Mouse (Mus musculus): ENCODE results near the gene Cpb2. TPM values are rescaled to one million over a fixed set of nuclear protein-coding genes. Genes with fewer than 3 reads are reported as not detected.

Gene Cpb2
- polyA plus RNA-seq, 1 experiment from 2014 or later: 0.87 TPM

- Histone ChIP-seq H3K27ac (ENCODE audit: poor library complexity, severe bottlenecking) (no peak overlapping the region), H3K4me1 (replicated peaks) (no peaks in the 10 kb centered on the region), H3K27me3 (replicated peaks) (no peaks in the 10 kb centered on the region), H3K4me2 (no peak overlapping the region), H3K36me3 (no peaks in the 10 kb centered on the region), H3K9ac (no peak overlapping the region), H3K4me3 (no peak overlapping the region), H3K9me3 (replicated peaks) (no peaks in the 10 kb centered on the region)
- ATAC-seq (ENCODE audit: insufficient number of reproducible peaks, low FRiP score): no peak
- 74% methylated on average over 5 of the region's 5 CpGs for WGBS
Measured at GRCm38 (mm10) chr14:75219250-75219913, 22.7 kb upstream of the Cpb2 start.

- Histone ChIP-seq H3K27me3 (replicated peaks) (no peaks in the 10 kb centered on the region), H3K36me3 (no peaks in the 10 kb centered on the region; the same call in 1 of the 2 replicates), H3K4me1 (replicated peaks) (no peaks in the 10 kb centered on the region), H3K9ac (no peak overlapping the region), H3K27ac (ENCODE audit: poor library complexity, severe bottlenecking) (no peak overlapping the region), H3K4me2 (no peak overlapping the region), H3K4me3 (no peak overlapping the region), H3K9me3 (replicated peaks) (no peaks in the 10 kb centered on the region)
- no peak for ATAC-seq (ENCODE audit: insufficient number of reproducible peaks, low FRiP score)
- WGBS: 75% methylated on average over 6 of the region's 6 CpGs
Measured at GRCm38 (mm10) chr14:75222386-75222785, 19.7 kb upstream of the Cpb2 start.

- WGBS: 64% methylated on average over 6 of the region's 6 CpGs
- no peaks in the 10 kb centered on the region for H3K4me1 ChIP-seq (replicated peaks)
- H3K4me2 ChIP-seq: no peak overlapping the region
- no peak overlapping the region for H3K4me3 ChIP-seq
- no peaks in the 10 kb centered on the region; the same call in 1 of the 2 replicates for H3K36me3 ChIP-seq
- H3K9ac ChIP-seq: no peak overlapping the region
- ATAC-seq (ENCODE audit: insufficient number of reproducible peaks, low FRiP score): no peak
- no peaks in the 10 kb centered on the region for H3K9me3 ChIP-seq (replicated peaks)
- no peaks in the 10 kb centered on the region for H3K27me3 ChIP-seq (replicated peaks)
- no peak overlapping the region for H3K27ac ChIP-seq (ENCODE audit: poor library complexity, severe bottlenecking)
Measured at GRCm38 (mm10) chr14:75227453-75228084, 14.5 kb upstream of the Cpb2 start.

GRCm38 (mm10) chr14:75229834-75230233 lies 12.3 kb upstream of the Cpb2 start:
- H3K4me3 ChIP-seq: no peak overlapping the region
- no peaks in the 10 kb centered on the region for H3K9me3 ChIP-seq (replicated peaks)
- H3K9ac ChIP-seq: no peak overlapping the region
- H3K4me2 ChIP-seq: no peak overlapping the region
- H3K27me3 ChIP-seq (replicated peaks): no peaks in the 10 kb centered on the region
- peak; percentile 55; the same call in 1 of the 2 replicates for ATAC-seq (ENCODE audit: insufficient number of reproducible peaks, low FRiP score)
- H3K36me3 ChIP-seq: no peaks in the 10 kb centered on the region; the same call in 1 of the 2 replicates
- WGBS: 36% methylated on average over 2 of the region's 2 CpGs
- no peaks in the 10 kb centered on the region for H3K4me1 ChIP-seq (replicated peaks)
- no peak overlapping the region for H3K27ac ChIP-seq (ENCODE audit: poor library complexity, severe bottlenecking)

GRCm38 (mm10) chr14:75233070-75233469 lies 9.0 kb upstream of the Cpb2 start:
- 83% methylated on average over 5 of the region's 5 CpGs for WGBS
- Histone ChIP-seq H3K4me2 (no peak overlapping the region), H3K4me3 (no peak overlapping the region), H3K27ac (ENCODE audit: poor library complexity, severe bottlenecking) (no peak overlapping the region), H3K9me3 (replicated peaks) (no peaks in the 10 kb centered on the region), H3K4me1 (replicated peaks) (no peaks in the 10 kb centered on the region), H3K27me3 (replicated peaks) (no peaks in the 10 kb centered on the region), H3K9ac (no peak overlapping the region), H3K36me3 (no peaks in the 10 kb centered on the region)
- ATAC-seq (ENCODE audit: insufficient number of reproducible peaks, low FRiP score): no peak

- no peak overlapping the region for H3K4me2 ChIP-seq
- no peak overlapping the region for H3K4me3 ChIP-seq
- no peaks in the 10 kb centered on the region for H3K9me3 ChIP-seq (replicated peaks)
- no peaks in the 10 kb centered on the region for H3K36me3 ChIP-seq
- no peaks in the 10 kb centered on the region for H3K27me3 ChIP-seq (replicated peaks)
- ATAC-seq (ENCODE audit: insufficient number of reproducible peaks, low FRiP score): no peak
- H3K9ac ChIP-seq: no peak overlapping the region
- WGBS: 86% methylated on average over 8 of the region's 8 CpGs
- no peak overlapping the region for H3K27ac ChIP-seq (ENCODE audit: poor library complexity, severe bottlenecking)
- H3K4me1 ChIP-seq (replicated peaks): no peaks in the 10 kb centered on the region
Measured at GRCm38 (mm10) chr14:75235552-75235951, 6.5 kb upstream of the Cpb2 start.

GRCm38 (mm10) chr14:75235955-75236635 lies 6.0 kb upstream of the Cpb2 start:
- WGBS: 65% methylated on average over 9 of the region's 9 CpGs
- ATAC-seq (ENCODE audit: insufficient number of reproducible peaks, low FRiP score): no peak

GRCm38 (mm10) chr14:75236636-75237003 lies 5.5 kb upstream of the Cpb2 start:
- WGBS: 82% methylated on average over 4 of the region's 4 CpGs
- Histone ChIP-seq H3K9ac (no peak overlapping the region), H3K9me3 (replicated peaks) (no peaks in the 10 kb centered on the region), H3K27me3 (replicated peaks) (no peaks in the 10 kb centered on the region), H3K4me3 (no peak overlapping the region), H3K4me2 (no peak overlapping the region), H3K36me3 (no peaks in the 10 kb centered on the region), H3K4me1 (replicated peaks) (no peaks in the 10 kb centered on the region), H3K27ac (ENCODE audit: poor library complexity, severe bottlenecking) (no peak overlapping the region)
- no peak for ATAC-seq (ENCODE audit: insufficient number of reproducible peaks, low FRiP score)

More at GRCm38 (mm10) chr14:75235955-75236635, 6.0 kb upstream of the Cpb2 start:
- Histone ChIP-seq H3K36me3 (no peaks in the 10 kb centered on the region), H3K27ac (ENCODE audit: poor library complexity, severe bottlenecking) (no peak overlapping the region), H3K4me2 (no peak overlapping the region), H3K9me3 (replicated peaks) (no peaks in the 10 kb centered on the region), H3K9ac (no peak overlapping the region), H3K4me3 (no peak overlapping the region), H3K27me3 (replicated peaks) (no peaks in the 10 kb centered on the region), H3K4me1 (replicated peaks) (no peaks in the 10 kb centered on the region)

GRCm38 (mm10) chr14:75237096-75237495 lies 5.0 kb upstream of the Cpb2 start:
- no peaks in the 10 kb centered on the region for H3K27me3 ChIP-seq (replicated peaks)
- no peak overlapping the region for H3K4me2 ChIP-seq
- H3K9ac ChIP-seq: no peak overlapping the region
- no peaks in the 10 kb centered on the region for H3K4me1 ChIP-seq (replicated peaks)
- no peaks in the 10 kb centered on the region for H3K9me3 ChIP-seq (replicated peaks)
- no peak overlapping the region for H3K4me3 ChIP-seq
- 77% methylated on average over 8 of the region's 8 CpGs for WGBS
- no peak for ATAC-seq (ENCODE audit: insufficient number of reproducible peaks, low FRiP score)
- no peaks in the 10 kb centered on the region for H3K36me3 ChIP-seq
- no peak overlapping the region for H3K27ac ChIP-seq (ENCODE audit: poor library complexity, severe bottlenecking)

GRCm38 (mm10) chr14:75238054-75238692 lies 3.9 kb upstream of the Cpb2 start:
- no peak overlapping the region for H3K27ac ChIP-seq (ENCODE audit: poor library complexity, severe bottlenecking)
- no peak overlapping the region for H3K9ac ChIP-seq
- no peaks in the 10 kb centered on the region for H3K27me3 ChIP-seq (replicated peaks)
- H3K4me2 ChIP-seq: no peak overlapping the region
- peak; percentile 68; the same call in 1 of the 2 replicates for ATAC-seq (ENCODE audit: insufficient number of reproducible peaks, low FRiP score)
- no peaks in the 10 kb centered on the region for H3K4me1 ChIP-seq (replicated peaks)
- 71% methylated on average over 6 of the region's 6 CpGs for WGBS
- no peaks in the 10 kb centered on the region for H3K9me3 ChIP-seq (replicated peaks)
- no peak overlapping the region for H3K4me3 ChIP-seq
- H3K36me3 ChIP-seq: no peaks in the 10 kb centered on the region
